Mouse (Mus musculus) heart, embryonic 13.5 days (tissue): Measurements from ENCODE around the gene Vav2. TPM values are rescaled to one million over a fixed set of nuclear protein-coding genes. Genes with fewer than 3 reads are reported as not detected.

Source experiments
- ATAC-seq: fragments of 200-750 bp; cut with Nextera tagmentation; 2 replicates; pipeline ENCODE4 v1.8.0; 2017; ENCODE audit warnings: moderate TSS enrichment; ENCODE audit not compliant: insufficient number of reproducible peaks, low FRiP score, low TSS enrichment; ENCODE audit errors: extremely low read depth
- H3K27ac ChIP-seq: fragments of 300-500 bp; sonication (generic); replicated peaks from 2 replicates; pipeline ENCODE4 v1.5.1; 2015; ENCODE audit warnings: moderate library complexity, mild to moderate bottlenecking, inconsistent platforms
- H3K27me3 ChIP-seq: fragments of 300-500 bp; sonication (generic); replicated peaks from 2 replicates; pipeline ENCODE4 v1.6.1; 2015; ENCODE audit warnings: mild to moderate bottlenecking, inconsistent platforms
- H3K36me3 ChIP-seq: fragments of 300-500 bp; sonication (generic); 2 replicates; pipeline ENCODE4 v1.6.1; 2015; ENCODE audit warnings: mild to moderate bottlenecking, inconsistent platforms
- H3K4me1 ChIP-seq: fragments of 300-500 bp; sonication (generic); 2 replicates; pipeline ENCODE4 v1.6.1; 2015; ENCODE audit warnings: inconsistent platforms
- H3K4me2 ChIP-seq: fragments of 300-500 bp; sonication (generic); 2 replicates; pipeline ENCODE4 v1.6.1; 2015; ENCODE audit warnings: inconsistent platforms, mild to moderate bottlenecking, moderate library complexity
- H3K4me3 ChIP-seq: fragments of 300-500 bp; sonication (generic); 2 replicates; pipeline ENCODE4 v1.5.1; 2015; ENCODE audit warnings: moderate library complexity, mild to moderate bottlenecking, inconsistent platforms
- H3K9ac ChIP-seq: fragments of 300-500 bp; sonication (generic); 2 replicates; pipeline ENCODE4 v1.6.1; 2015; ENCODE audit warnings: inconsistent platforms, mild to moderate bottlenecking, moderate library complexity
- H3K9me3 ChIP-seq: fragments of 300-500 bp; sonication (generic); 2 replicates; pipeline ENCODE4 v1.6.1; 2016; ENCODE audit warnings: inconsistent platforms
- WGBS: fragments of 180-500 bp; shearing (Covaris S2); methylation state at CpG from one replicate; pipeline ENCODE4 v1.1.7; 2015; ENCODE audit warnings: mixed read lengths; 5-methylcytosine and 5-hydroxymethylcytosine counted together
- polyA plus RNA-seq: library from polyadenylated mRNA; unstranded; fragments of >200 nt; fragmentation: Nextera tagmentation; extraction: Ambion mirVana; gene quantifications from 2 replicates; pipeline ENCODE4 v1.2.1, GENCODE M21; 2015

Vav2 gene
- polyA plus RNA-seq, 1 experiment from 2014 or later, result 2.7 TPM

DNA sequence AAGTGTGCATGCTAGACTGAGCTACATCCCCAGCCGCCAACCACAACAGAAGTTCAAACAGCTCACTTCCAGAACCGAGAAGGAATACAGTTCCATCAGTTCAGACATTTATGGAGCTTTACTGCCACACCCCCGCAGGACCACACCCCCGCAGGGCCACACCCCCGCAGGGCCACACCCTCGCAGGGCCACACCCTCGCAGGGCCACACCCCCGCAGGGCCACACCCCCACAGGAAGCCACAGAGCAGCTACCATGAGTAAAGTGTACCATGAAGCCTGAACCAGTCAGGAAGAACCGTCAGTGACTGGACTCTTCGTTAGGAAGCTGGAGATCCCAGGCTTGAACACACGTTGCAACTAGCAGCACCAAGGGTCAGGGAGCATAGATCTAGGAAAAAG lies 11.4 kb upstream of the Vav2 start:
- Histone ChIP-seq H3K9ac (no peak overlapping the region), H3K9me3 (no peaks in the 10 kb centered on the region), H3K4me2 (no peak overlapping the region), H3K4me1 (peaks cover 27% of the 10 kb centered on the region), H3K36me3 (no peaks in the 10 kb centered on the region), H3K27me3 (no peaks in the 10 kb centered on the region), H3K4me3 (no peak overlapping the region), H3K27ac (peak overlapping the region; percentile 36; the same call in 1 of the 2 replicates)
- no peak for ATAC-seq
- 22% methylated on average over 11 of the region's 11 CpGs for WGBS

- H3K4me1 ChIP-seq, result peaks cover 23% of the 10 kb centered on the region
- 10% methylated on average over 1 of the region's 1 CpGs for WGBS
- ATAC-seq, result no peak
- H3K27me3 ChIP-seq, result no peaks in the 10 kb centered on the region
- no peak overlapping the region for H3K4me2 ChIP-seq
- H3K9ac ChIP-seq, result no peak overlapping the region
- peak overlapping the region; percentile 36; the same call in 1 of the 2 replicates for H3K27ac ChIP-seq
- H3K9me3 ChIP-seq, result no peaks in the 10 kb centered on the region
- no peaks in the 10 kb centered on the region for H3K36me3 ChIP-seq
- no peak overlapping the region for H3K4me3 ChIP-seq
Measured at GRCm38 (mm10) chr2:27437876-27438275, 11.0 kb upstream of the Vav2 start.

DNA sequence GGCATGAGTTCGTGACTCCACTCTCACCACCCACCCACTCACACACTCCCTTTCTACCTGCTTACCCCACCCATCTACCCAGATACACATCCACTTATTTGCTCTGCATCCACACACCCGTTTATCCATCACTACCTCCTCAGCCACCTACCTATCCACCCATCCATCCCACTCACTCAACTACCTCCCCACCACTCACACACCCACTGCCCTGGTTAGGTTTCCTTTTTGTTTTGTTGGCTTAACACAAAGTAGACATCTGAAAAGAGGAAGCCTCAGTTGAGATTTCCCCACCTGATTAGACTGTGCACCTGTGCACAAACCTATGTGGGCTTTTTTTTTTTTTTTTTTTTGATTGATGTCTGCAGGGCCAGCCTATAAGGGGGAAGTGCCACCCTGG lies 5.8 kb upstream of the Vav2 start:
- Histone ChIP-seq H3K27me3 (peaks cover 15% of the 10 kb centered on the region; the same call in 1 of the 2 replicates), H3K36me3 (no peaks in the 10 kb centered on the region), H3K4me3 (no peak overlapping the region), H3K9ac (no peak overlapping the region), H3K4me2 (no peak overlapping the region), H3K4me1 (peaks cover 9% of the 10 kb centered on the region), H3K27ac (no peak overlapping the region), H3K9me3 (no peaks in the 10 kb centered on the region)
- WGBS, result 59% methylated on average over 2 of the region's 2 CpGs
- no peak for ATAC-seq

- WGBS, result 86% methylated on average over 7 of the region's 7 CpGs
- Histone ChIP-seq H3K9ac (no peak overlapping the region), H3K4me3 (no peak overlapping the region), H3K4me2 (no peak overlapping the region), H3K36me3 (no peaks in the 10 kb centered on the region), H3K4me1 (peaks cover 20% of the 10 kb centered on the region), H3K27me3 (peaks cover 15% of the 10 kb centered on the region; the same call in 1 of the 2 replicates), H3K27ac (no peak overlapping the region), H3K9me3 (no peaks in the 10 kb centered on the region)
- no peak for ATAC-seq
Measured at GRCm38 (mm10) chr2:27430621-27431020, 3.8 kb upstream of the Vav2 start.

DNA sequence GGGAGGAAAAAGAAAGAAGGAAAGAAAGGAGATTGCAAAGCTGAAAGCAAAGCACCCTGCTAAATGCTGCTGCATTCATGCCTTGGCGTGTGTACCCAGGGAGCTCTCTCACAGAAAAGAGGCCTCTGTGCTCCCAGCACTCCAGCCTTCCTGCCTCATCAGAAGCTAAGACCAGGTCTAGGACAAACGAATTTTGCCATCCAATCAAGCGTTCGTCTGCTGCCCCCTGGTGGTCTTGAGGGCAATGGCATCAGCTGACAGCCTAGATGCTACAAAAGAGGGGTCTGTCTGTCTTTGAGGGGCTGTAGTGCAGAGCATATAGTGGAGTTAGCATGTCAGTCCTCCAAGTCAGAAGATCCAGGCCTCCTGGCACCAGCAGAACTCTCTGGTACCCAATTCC lies 1.2 kb upstream of the Vav2 start:
- H3K9ac ChIP-seq, result no peak overlapping the region
- peaks cover 40% of the 10 kb centered on the region for H3K4me1 ChIP-seq
- H3K36me3 ChIP-seq, result no peaks in the 10 kb centered on the region
- H3K27me3 ChIP-seq, result peaks cover 15% of the 10 kb centered on the region; the same call in 1 of the 2 replicates
- no peaks in the 10 kb centered on the region for H3K9me3 ChIP-seq
- no peak overlapping the region for H3K4me2 ChIP-seq
- ATAC-seq, result no peak
- no peak overlapping the region for H3K4me3 ChIP-seq
- 0% methylated on average over 4 of the region's 4 CpGs for WGBS
- H3K27ac ChIP-seq, result no peak overlapping the region

GRCm38 (mm10) chr2:27426406-27426854 lies 403 bp downstream of the Vav2 start:
- no peaks in the 10 kb centered on the region for H3K9me3 ChIP-seq
- peak overlapping the region; percentile 61 for H3K27ac ChIP-seq
- H3K4me2 ChIP-seq, result peak overlapping the region; percentile 99
- 1% methylated on average over 59 of the region's 64 CpGs for WGBS
- no peaks in the 10 kb centered on the region for H3K36me3 ChIP-seq
- H3K9ac ChIP-seq, result peak overlapping the region; percentile 89
- peaks cover 54% of the 10 kb centered on the region for H3K4me1 ChIP-seq
- peak overlapping the region; percentile 84 for H3K4me3 ChIP-seq
- H3K27me3 ChIP-seq, result peaks cover 15% of the 10 kb centered on the region; the same call in 1 of the 2 replicates
- peak; percentile 27 for ATAC-seq

DNA sequence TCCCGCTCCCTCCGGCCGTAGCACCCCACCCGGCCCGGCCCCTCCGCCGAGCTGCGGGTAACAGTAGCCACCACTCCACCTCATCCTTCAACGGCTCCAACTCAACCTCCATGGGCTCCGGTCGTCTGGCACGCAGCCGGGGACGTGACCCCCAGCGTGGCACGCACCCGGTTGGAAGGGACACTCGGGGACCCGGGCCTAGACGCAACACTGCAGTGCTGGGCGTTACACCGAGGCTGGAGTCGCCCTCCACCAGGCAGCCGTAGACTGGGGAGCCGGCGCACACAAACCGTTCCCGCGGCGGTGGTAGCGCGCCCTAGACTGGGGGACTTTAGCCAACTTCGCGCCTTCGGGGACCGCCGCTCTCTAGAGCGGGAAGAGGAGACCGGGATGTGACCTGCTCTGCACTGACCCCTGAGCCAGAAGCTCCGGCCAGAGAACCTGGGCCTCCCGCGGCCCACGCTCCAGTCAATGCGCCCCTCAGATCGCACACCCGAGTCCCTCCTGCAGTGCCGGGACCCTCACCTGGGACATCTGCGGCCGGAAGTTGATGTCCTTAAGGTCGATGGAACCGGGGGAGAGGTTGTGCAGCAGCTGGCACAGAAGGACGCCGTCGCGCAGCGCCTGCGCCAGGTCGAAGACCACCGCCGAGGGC lies 955 bp downstream of the Vav2 start:
- no peak for ATAC-seq
- H3K36me3 ChIP-seq, result no peaks in the 10 kb centered on the region
- under 1% methylated on average over 54 of the region's 60 CpGs for WGBS
- peaks cover 15% of the 10 kb centered on the region; the same call in 1 of the 2 replicates for H3K27me3 ChIP-seq
- peak overlapping the region; percentile 89 for H3K9ac ChIP-seq
- peak overlapping the region; percentile 61 for H3K27ac ChIP-seq
- peak overlapping the region; percentile 84 for H3K4me3 ChIP-seq
- H3K4me2 ChIP-seq, result peak overlapping the region; percentile 99
- peaks cover 59% of the 10 kb centered on the region for H3K4me1 ChIP-seq
- H3K9me3 ChIP-seq, result no peaks in the 10 kb centered on the region

- H3K27ac ChIP-seq, result no peak overlapping the region
- WGBS, result 3% methylated on average over 20 of the region's 20 CpGs
Measured at GRCm38 (mm10) chr2:27425161-27425611, 1.6 kb downstream of the Vav2 start.

DNA sequence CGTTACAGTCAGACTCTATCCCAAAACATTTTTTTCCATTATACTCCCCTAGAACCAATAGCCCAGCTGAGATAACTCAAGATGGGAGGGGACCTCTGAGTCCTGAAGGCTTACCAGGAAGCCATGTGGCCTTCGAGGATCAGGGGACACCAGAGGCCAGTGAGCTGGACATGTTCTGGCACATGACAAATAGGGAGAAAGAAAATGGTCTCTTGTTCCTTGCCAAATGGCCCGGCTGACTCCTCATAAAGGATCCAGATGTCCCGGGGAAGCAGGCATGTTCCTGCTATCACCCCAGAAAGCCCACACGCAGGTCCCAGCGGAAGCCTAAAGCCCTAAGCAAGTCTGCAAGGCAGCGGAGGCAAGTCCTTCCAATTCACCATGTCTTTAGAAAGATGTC lies 3.2 kb downstream of the Vav2 start:
- peaks cover 76% of the 10 kb centered on the region for H3K4me1 ChIP-seq
- no peaks in the 10 kb centered on the region for H3K36me3 ChIP-seq
- H3K4me3 ChIP-seq, result no peak overlapping the region
- no peak overlapping the region for H3K27ac ChIP-seq
- no peak overlapping the region for H3K9ac ChIP-seq
- no peak for ATAC-seq
- H3K27me3 ChIP-seq, result 0 out of 2 replicates have a peak, but pooled peaks cover under 1% of the 10 kb centered on the region
- no peak overlapping the region for H3K4me2 ChIP-seq
- WGBS, result 72% methylated on average over 7 of the region's 7 CpGs
- H3K9me3 ChIP-seq, result no peaks in the 10 kb centered on the region

More at GRCm38 (mm10) chr2:27425161-27425611, 1.6 kb downstream of the Vav2 start:
- peaks cover 60% of the 10 kb centered on the region for H3K4me1 ChIP-seq
- no peak for ATAC-seq
- H3K4me3 ChIP-seq, result peak overlapping the region; percentile 84
- H3K4me2 ChIP-seq, result peak overlapping the region; percentile 99
- no peaks in the 10 kb centered on the region for H3K36me3 ChIP-seq
- peak overlapping the region; percentile 89 for H3K9ac ChIP-seq
- no peaks in the 10 kb centered on the region for H3K9me3 ChIP-seq
- H3K27me3 ChIP-seq, result peaks cover 11% of the 10 kb centered on the region; the same call in 1 of the 2 replicates

DNA sequence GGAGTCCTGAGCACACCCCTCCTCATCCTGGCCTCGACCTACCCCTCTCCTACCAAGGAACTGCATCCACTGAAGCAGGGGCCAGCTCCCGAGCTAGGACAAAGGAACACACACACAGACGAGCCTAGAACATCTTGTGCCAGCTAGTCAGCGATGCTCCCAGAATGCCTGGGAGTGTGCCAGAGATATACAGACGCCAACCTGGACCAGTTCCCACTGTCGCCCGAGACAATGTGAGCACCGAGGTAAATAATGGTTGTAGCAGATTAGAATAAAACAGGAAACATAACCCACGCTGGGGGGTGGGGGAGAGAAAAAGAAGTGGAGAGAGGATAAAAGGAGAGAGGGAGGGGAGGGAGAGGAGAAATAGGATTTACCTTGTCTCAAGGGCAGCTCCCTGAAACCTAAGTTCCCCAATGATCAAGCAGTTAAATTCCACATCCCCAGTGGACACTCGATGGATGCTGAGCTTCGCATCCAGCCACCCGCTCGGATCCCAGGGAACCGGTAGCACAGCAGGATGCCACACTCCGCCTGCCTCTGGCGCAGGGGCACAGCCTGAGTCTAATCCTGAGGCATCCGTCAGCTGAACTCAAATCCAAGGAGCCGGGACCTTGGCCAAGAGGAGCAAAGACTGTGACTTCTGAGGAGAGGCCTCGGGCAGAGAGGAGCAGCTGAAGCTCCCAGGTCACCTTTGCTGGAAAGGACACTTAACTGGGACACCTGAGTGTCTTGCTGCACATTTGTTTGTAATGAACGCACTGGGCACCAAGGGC lies 5.4 kb downstream of the Vav2 start:
- no peak overlapping the region for H3K4me2 ChIP-seq
- no peak overlapping the region for H3K9ac ChIP-seq
- ATAC-seq, result no peak
- H3K27ac ChIP-seq, result no peak overlapping the region
- WGBS, result 71% methylated on average over 20 of the region's 20 CpGs
- H3K9me3 ChIP-seq, result no peaks in the 10 kb centered on the region
- H3K4me1 ChIP-seq, result peaks cover 87% of the 10 kb centered on the region
- H3K36me3 ChIP-seq, result no peaks in the 10 kb centered on the region
- H3K4me3 ChIP-seq, result no peak overlapping the region
- H3K27me3 ChIP-seq, result no peaks in the 10 kb centered on the region

- WGBS, result 31% methylated on average over 6 of the region's 6 CpGs
- Histone ChIP-seq H3K4me3 (no peak overlapping the region), H3K9ac (no peak overlapping the region; the same call in 1 of the 2 replicates), H3K4me1 (peaks cover 89% of the 10 kb centered on the region), H3K27me3 (no peaks in the 10 kb centered on the region), H3K9me3 (no peaks in the 10 kb centered on the region), H3K36me3 (no peaks in the 10 kb centered on the region), H3K27ac (peak overlapping the region; percentile 48), H3K4me2 (0 out of 2 replicates have a peak overlapping the region, but pooled peaks have one; percentile 5)
- no peak for ATAC-seq
Measured at GRCm38 (mm10) chr2:27418577-27419070, 8.2 kb downstream of the Vav2 start.
